Mouse (Mus musculus): Measurements from ENCODE around the gene Minos1. TPM values are rescaled to one million over a fixed set of nuclear protein-coding genes. Genes with fewer than 3 reads are reported as not detected.
A peak's percentile ranks its signal among the peaks of the same experiment; 100 is the strongest.

Minos1 gene
- polyA plus RNA-seq, 1 experiment from 2014 or later, result 580 TPM

DNA sequence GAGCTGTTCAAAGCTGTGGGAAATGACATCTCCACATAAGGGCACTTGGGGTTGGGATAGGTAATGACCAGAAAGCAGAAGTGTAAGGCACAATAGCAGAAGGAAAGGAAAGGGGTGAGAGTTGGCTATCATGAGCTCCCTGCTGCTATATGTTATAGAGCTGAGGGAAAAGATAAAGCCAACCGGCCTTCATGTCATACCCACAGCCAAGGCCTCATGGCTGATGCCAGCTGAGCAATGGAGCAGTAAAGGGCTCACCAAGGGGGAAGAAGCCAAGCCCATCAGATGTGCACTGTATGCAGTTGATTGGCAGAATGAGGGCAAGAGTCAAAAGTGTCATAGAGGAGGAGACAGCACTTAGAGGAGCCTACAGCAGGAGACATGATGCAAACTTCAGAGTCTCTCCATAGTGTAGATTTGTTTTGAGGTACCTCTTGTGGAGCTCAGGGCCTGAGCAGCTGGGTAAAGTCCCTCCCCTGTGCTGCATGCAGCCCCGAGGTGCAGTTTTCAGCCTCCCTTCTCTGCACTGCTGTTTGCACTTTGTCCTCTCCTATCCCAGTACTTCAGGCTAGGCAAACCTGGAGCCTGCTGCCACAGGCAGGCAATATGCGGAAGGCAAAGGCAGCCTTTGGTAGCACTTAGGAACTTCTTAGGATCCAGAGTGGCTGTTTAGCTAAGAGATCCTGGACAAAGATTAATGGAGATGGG, 14.4 kb downstream of the Minos1 start:
- H3K9me3 ChIP-seq (ENCODE audit: control insufficient read depth, low read length), result no peaks in the 10 kb centered on the region
- H3K4me1 ChIP-seq (replicated peaks; ENCODE audit: control insufficient read depth, insufficient read depth, low read length), result peaks cover 21% of the 10 kb centered on the region

DNA sequence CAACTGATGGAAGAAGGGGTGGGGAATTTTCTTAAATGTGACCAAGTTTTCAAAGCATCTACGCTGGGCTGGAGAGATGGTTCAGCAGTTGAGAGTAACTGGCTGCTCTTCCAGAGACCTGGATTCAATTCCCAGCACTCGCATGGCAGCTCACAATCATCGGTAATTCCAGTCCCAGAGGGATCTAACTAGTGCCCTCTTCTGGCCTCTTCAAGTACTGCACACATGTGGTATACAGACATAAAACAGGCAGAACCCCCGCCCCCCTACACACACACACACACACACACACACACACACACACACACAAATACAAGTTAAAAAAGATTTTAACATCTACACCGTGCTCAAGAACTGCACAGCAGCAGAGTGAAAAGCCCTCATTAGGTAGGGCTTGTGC, 15.2 kb downstream of the Minos1 start:
- Histone ChIP-seq H3K36me3 (ENCODE audit: control insufficient read depth, insufficient read depth, low read length) (no peaks in the 10 kb centered on the region), H3K4me3 (ENCODE audit: low read depth, low read length) (no peak overlapping the region), H3K4me1 (replicated peaks; ENCODE audit: control insufficient read depth, insufficient read depth, low read length) (peaks cover 28% of the 10 kb centered on the region), H3K27me3 (replicated peaks; ENCODE audit: control insufficient read depth, insufficient read depth, low read length) (no peaks in the 10 kb centered on the region), H3K4me2 (ENCODE audit: low read length) (no peak overlapping the region), H3K9me3 (ENCODE audit: control insufficient read depth, low read length) (no peaks in the 10 kb centered on the region), H3K9ac (ENCODE audit: low read length) (no peak overlapping the region), H3K27ac (ENCODE audit: low read depth) (no peak overlapping the region)
- 93% methylated on average over 5 of the region's 5 CpGs for WGBS
- ATAC-seq (replicated peaks; ENCODE audit: low FRiP score, low TSS enrichment, low read depth) (no peak), DNase-seq (ENCODE audit: low spot score) (no peak)

More for the DNA sequence above, 14.4 kb downstream of the Minos1 start:
- Histone ChIP-seq H3K4me3 (ENCODE audit: low read depth, low read length) (no peak overlapping the region), H3K9ac (ENCODE audit: low read length) (no peak overlapping the region), H3K27ac (ENCODE audit: low read depth) (no peak overlapping the region), H3K4me2 (ENCODE audit: low read length) (no peak overlapping the region), H3K27me3 (replicated peaks; ENCODE audit: control insufficient read depth, insufficient read depth, low read length) (no peaks in the 10 kb centered on the region), H3K36me3 (ENCODE audit: control insufficient read depth, insufficient read depth, low read length) (no peaks in the 10 kb centered on the region)
- no peak for ATAC-seq (replicated peaks; ENCODE audit: low FRiP score, low TSS enrichment, low read depth)
- WGBS, result 77% methylated on average over 3 of the region's 3 CpGs
- DNase-seq (ENCODE audit: low spot score), result no peak

DNA sequence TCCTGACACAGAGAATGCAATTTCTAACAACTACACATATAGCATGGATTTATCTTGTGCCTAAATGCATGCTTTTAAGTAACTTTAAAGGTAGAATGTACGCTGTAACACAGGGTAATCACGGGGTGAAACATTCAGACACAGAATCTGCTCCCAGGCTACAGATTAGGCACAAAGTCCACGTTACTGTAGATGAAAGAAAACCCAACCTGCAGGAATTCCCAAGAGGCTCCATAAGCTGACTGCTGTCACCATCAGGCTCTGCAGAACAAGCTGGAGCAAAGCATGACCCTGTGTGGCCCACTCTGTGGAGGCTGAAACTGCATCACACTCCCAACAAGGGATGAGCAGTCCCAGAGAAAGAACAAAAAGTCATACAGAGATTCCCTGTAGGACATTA, 18.4 kb downstream of the Minos1 start:
- no peaks in the 10 kb centered on the region for H3K36me3 ChIP-seq (ENCODE audit: control insufficient read depth, insufficient read depth, low read length)
- WGBS, result 62% methylated on average over 3 of the region's 3 CpGs

DNA sequence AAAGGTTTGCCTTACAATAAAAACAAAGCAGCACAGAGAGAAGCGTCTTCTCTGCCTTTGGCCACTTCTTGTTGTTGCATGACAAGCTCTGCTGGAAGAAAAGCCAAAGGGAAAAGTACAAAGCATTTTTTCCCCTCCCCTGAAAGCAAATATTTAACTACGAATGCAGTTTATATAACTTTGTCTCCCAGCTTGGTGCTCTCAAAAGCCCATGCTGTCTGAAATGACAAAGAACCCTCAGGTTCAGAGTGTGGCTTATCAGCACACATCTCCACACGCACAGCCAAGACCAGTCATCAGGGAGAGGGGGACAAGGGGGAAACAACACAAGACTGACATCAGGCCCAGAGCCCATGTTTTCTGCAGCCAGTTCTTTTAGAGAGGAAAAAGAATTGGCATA, 19.5 kb downstream of the Minos1 start:
- WGBS, result 26% methylated on average over 3 of the region's 3 CpGs
- Histone ChIP-seq H3K27me3 (replicated peaks; ENCODE audit: control insufficient read depth, insufficient read depth, low read length) (no peaks in the 10 kb centered on the region), H3K9me3 (ENCODE audit: control insufficient read depth, low read length) (no peaks in the 10 kb centered on the region), H3K4me1 (replicated peaks; ENCODE audit: control insufficient read depth, insufficient read depth, low read length) (peaks cover 20% of the 10 kb centered on the region), H3K27ac (ENCODE audit: low read depth) (peak overlapping the region; percentile 64), H3K36me3 (ENCODE audit: control insufficient read depth, insufficient read depth, low read length) (no peaks in the 10 kb centered on the region), H3K4me2 (ENCODE audit: low read length) (0 out of 2 replicates have a peak overlapping the region, but pooled peaks have one; percentile 1), H3K4me3 (ENCODE audit: low read depth, low read length) (no peak overlapping the region), H3K9ac (ENCODE audit: low read length) (0 out of 2 replicates have a peak overlapping the region, but pooled peaks have one; percentile 22)
- ATAC-seq (replicated peaks; ENCODE audit: low FRiP score, low TSS enrichment, low read depth) (no peak), DNase-seq (ENCODE audit: low spot score) (no peak)

More for the DNA sequence above, 18.4 kb downstream of the Minos1 start:
- H3K27me3 ChIP-seq (replicated peaks; ENCODE audit: control insufficient read depth, insufficient read depth, low read length), result no peaks in the 10 kb centered on the region
- ATAC-seq (replicated peaks; ENCODE audit: low FRiP score, low TSS enrichment, low read depth), result no peak
- no peak overlapping the region for H3K9ac ChIP-seq (ENCODE audit: low read length)
- no peak overlapping the region for H3K4me3 ChIP-seq (ENCODE audit: low read depth, low read length)
- H3K27ac ChIP-seq (ENCODE audit: low read depth), result no peak overlapping the region
- DNase-seq (ENCODE audit: low spot score), result no peak
- peaks cover 20% of the 10 kb centered on the region for H3K4me1 ChIP-seq (replicated peaks; ENCODE audit: control insufficient read depth, insufficient read depth, low read length)
- no peak overlapping the region for H3K4me2 ChIP-seq (ENCODE audit: low read length)
- H3K9me3 ChIP-seq (ENCODE audit: control insufficient read depth, low read length), result no peaks in the 10 kb centered on the region

DNA sequence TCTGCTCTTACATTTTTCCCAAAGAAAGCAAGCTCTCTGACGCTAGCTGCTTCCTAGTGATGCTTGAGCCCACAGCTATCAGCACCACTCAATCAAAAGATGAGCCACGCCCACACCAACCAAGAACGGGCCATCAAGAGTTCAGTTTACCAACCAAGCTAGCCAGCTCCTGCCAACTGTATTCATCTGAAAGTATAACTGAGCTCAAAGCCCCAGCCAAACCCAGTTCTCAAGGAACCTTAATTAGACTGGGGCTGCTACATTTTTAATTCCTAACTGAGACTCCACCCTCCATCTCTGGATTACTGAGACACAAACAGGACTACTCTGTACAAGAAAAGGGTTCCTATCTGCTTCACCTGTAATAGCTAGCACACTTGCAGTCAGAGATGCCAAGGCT, 20.1 kb downstream of the Minos1 start:
- Histone ChIP-seq H3K27me3 (replicated peaks; ENCODE audit: control insufficient read depth, insufficient read depth, low read length) (no peaks in the 10 kb centered on the region), H3K4me1 (replicated peaks; ENCODE audit: control insufficient read depth, insufficient read depth, low read length) (peaks cover 20% of the 10 kb centered on the region), H3K4me2 (ENCODE audit: low read length) (peak overlapping the region; percentile 1; the same call in 1 of the 2 replicates), H3K4me3 (ENCODE audit: low read depth, low read length) (no peak overlapping the region), H3K36me3 (ENCODE audit: control insufficient read depth, insufficient read depth, low read length) (no peaks in the 10 kb centered on the region), H3K9ac (ENCODE audit: low read length) (0 out of 2 replicates have a peak overlapping the region, but pooled peaks have one; percentile 22), H3K9me3 (ENCODE audit: control insufficient read depth, low read length) (no peaks in the 10 kb centered on the region), H3K27ac (ENCODE audit: low read depth) (peak overlapping the region; percentile 64)
- WGBS, result 54% methylated on average over 3 of the region's 3 CpGs
- ATAC-seq (replicated peaks; ENCODE audit: low FRiP score, low TSS enrichment, low read depth) (no peak), DNase-seq (ENCODE audit: low spot score) (no peak)

DNA sequence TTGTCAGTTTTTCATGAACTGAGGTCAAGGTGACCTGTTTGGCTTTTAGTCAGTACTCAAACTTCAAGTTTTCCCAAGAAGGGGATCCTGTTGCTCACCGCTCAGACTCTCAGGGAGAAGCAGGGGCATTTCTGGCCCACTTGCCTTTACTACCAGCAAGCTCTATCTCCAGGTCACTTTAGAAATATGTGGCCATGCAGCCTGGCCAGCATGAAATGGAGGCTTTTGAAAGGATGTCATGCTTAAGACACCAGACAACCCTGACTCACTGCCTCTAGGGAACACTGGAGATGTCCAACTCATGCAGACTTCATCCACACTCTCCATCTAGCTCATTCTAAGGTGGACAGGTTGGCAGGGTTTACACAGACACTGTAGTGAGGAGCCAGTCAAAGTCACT, 25.5 kb downstream of the Minos1 start:
- Histone ChIP-seq H3K4me1 (replicated peaks; ENCODE audit: control insufficient read depth, insufficient read depth, low read length) (peaks cover 2% of the 10 kb centered on the region; the same call in 1 of the 2 replicates), H3K9ac (ENCODE audit: low read length) (no peak overlapping the region), H3K27me3 (replicated peaks; ENCODE audit: control insufficient read depth, insufficient read depth, low read length) (no peaks in the 10 kb centered on the region), H3K36me3 (ENCODE audit: control insufficient read depth, insufficient read depth, low read length) (peaks cover 37% of the 10 kb centered on the region), H3K9me3 (ENCODE audit: control insufficient read depth, low read length) (no peaks in the 10 kb centered on the region), H3K27ac (ENCODE audit: low read depth) (no peak overlapping the region), H3K4me2 (ENCODE audit: low read length) (no peak overlapping the region), H3K4me3 (ENCODE audit: low read depth, low read length) (no peak overlapping the region)
- 94% methylated on average over 1 of the region's 1 CpGs for WGBS
- ATAC-seq (replicated peaks; ENCODE audit: low FRiP score, low TSS enrichment, low read depth) (no peak), DNase-seq (ENCODE audit: low spot score) (no peak)

DNA sequence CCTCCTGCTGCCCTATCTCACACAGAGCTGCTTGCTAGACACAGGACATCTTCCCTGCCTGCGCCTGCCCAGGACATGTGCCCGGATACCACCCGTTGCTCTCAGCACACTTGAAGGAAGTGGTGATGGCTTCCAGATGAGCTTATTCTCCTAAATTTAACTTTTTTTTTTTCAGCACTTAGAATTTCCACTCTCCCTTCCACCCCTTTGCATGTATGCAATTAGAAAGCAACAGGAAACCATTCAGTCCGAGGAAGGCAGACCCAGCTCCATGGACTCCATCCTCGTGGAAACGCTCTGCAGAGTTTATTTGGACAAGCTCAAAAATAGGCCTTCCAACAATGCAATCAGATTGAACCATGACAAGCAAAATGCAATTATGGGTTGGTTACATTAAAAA, 29.4 kb downstream of the Minos1 start:
- no peaks in the 10 kb centered on the region for H3K27me3 ChIP-seq (replicated peaks; ENCODE audit: control insufficient read depth, insufficient read depth, low read length)
- ATAC-seq (replicated peaks; ENCODE audit: low FRiP score, low TSS enrichment, low read depth) (no peak), DNase-seq (ENCODE audit: low spot score) (no peak)
- 80% methylated on average over 6 of the region's 6 CpGs for WGBS
- H3K9me3 ChIP-seq (ENCODE audit: control insufficient read depth, low read length), result no peaks in the 10 kb centered on the region
- H3K9ac ChIP-seq (ENCODE audit: low read length), result no peak overlapping the region
- H3K36me3 ChIP-seq (ENCODE audit: control insufficient read depth, insufficient read depth, low read length), result peaks cover 37% of the 10 kb centered on the region
- no peaks in the 10 kb centered on the region for H3K4me1 ChIP-seq (replicated peaks; ENCODE audit: control insufficient read depth, insufficient read depth, low read length)
- H3K27ac ChIP-seq (ENCODE audit: low read depth), result no peak overlapping the region
- no peak overlapping the region for H3K4me3 ChIP-seq (ENCODE audit: low read depth, low read length)
- H3K4me2 ChIP-seq (ENCODE audit: low read length), result no peak overlapping the region

DNA sequence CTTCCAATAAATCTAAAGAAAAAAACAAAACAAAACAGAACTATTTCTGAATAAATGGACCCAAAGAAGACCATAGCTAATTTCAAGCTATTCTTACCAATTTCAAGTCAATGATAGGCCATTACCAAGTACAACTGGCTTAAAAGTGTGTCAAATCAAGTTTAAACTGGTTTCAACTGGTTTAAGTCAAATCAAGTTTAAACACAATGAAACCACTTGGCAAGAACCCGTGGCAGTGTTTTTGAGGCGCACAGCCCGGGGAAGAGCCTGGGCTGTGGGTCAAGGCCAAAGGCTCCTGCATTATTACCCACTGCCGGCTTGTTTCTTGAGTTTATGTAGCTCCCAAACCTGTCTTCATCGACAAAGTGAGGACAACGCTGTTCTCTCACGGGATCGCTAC, 30.6 kb downstream of the Minos1 start:
- no peak overlapping the region for H3K27ac ChIP-seq (ENCODE audit: low read depth)
- no peak for DNase-seq (ENCODE audit: low spot score)
- H3K4me3 ChIP-seq (ENCODE audit: low read depth, low read length), result no peak overlapping the region
- no peak overlapping the region for H3K9ac ChIP-seq (ENCODE audit: low read length)
- ATAC-seq (replicated peaks; ENCODE audit: low FRiP score, low TSS enrichment, low read depth), result no peak
- H3K36me3 ChIP-seq (ENCODE audit: control insufficient read depth, insufficient read depth, low read length), result peaks cover 37% of the 10 kb centered on the region
- H3K4me2 ChIP-seq (ENCODE audit: low read length), result no peak overlapping the region
- 94% methylated on average over 8 of the region's 8 CpGs for WGBS
- no peaks in the 10 kb centered on the region for H3K27me3 ChIP-seq (replicated peaks; ENCODE audit: control insufficient read depth, insufficient read depth, low read length)
- H3K9me3 ChIP-seq (ENCODE audit: control insufficient read depth, low read length), result no peaks in the 10 kb centered on the region
- no peaks in the 10 kb centered on the region for H3K4me1 ChIP-seq (replicated peaks; ENCODE audit: control insufficient read depth, insufficient read depth, low read length)

DNA sequence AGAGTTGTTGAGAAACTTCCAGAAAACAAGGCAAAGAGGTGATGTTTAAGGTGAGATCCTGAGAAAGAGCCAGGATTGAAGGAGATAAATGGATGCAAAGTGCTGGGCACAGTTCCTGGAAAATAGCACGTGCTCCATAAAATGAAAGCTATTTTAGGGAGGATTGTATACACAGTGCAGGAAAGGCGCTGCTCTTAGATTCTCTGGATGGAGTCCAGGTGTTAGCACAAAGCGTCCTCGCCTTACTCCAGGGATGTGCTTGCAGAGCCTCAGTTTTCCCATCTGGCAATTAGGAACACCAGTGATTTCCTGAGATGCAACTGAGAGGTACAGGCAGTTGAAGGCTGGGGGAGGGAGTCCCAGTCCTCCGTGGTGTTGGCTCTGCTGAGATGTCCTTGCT, 34.7 kb downstream of the Minos1 start:
- Histone ChIP-seq H3K9ac (ENCODE audit: low read length) (no peak overlapping the region), H3K27ac (ENCODE audit: low read depth) (no peak overlapping the region), H3K4me1 (replicated peaks; ENCODE audit: control insufficient read depth, insufficient read depth, low read length) (peaks cover 6% of the 10 kb centered on the region; the same call in 1 of the 2 replicates), H3K4me2 (ENCODE audit: low read length) (no peak overlapping the region), H3K4me3 (ENCODE audit: low read depth, low read length) (no peak overlapping the region), H3K36me3 (ENCODE audit: control insufficient read depth, insufficient read depth, low read length) (0 out of 2 replicates have a peak, but pooled peaks cover 1% of the 10 kb centered on the region), H3K27me3 (replicated peaks; ENCODE audit: control insufficient read depth, insufficient read depth, low read length) (peaks cover 17% of the 10 kb centered on the region; the same call in 1 of the 2 replicates), H3K9me3 (ENCODE audit: control insufficient read depth, low read length) (peaks cover 8% of the 10 kb centered on the region)
- WGBS, result 41% methylated on average over 5 of the region's 5 CpGs
- no peak for DNase-seq (ENCODE audit: low spot score)
- ATAC-seq (replicated peaks; ENCODE audit: low FRiP score, low TSS enrichment, low read depth), result peak; percentile 44; the same call in 1 of the 2 replicates
